Mouse (Mus musculus) intestine, embryonic 16.5 days (tissue): ENCODE measurements around the gene Ctse. TPM values are rescaled to one million over a fixed set of nuclear protein-coding genes. Genes with fewer than 3 reads are reported as not detected.
"Not testable (repeated sequence)": the region's sequence is repeated elsewhere in the genome, so short reads cannot be mapped to it uniquely, and the experiment has no call there.

Experiments
- ATAC-seq: fragments of 200-750 bp; cut with Nextera tagmentation; 2 replicates; pipeline ENCODE4 v1.8.0; 2017; ENCODE audit warnings: moderate TSS enrichment, moderate library complexity
- H3K27ac ChIP-seq: fragments of 300-500 bp; sonication (generic); 2 replicates; pipeline ENCODE4 v1.5.1; 2014; ENCODE audit warnings: mild to moderate bottlenecking, low read length
- H3K27me3 ChIP-seq: fragments of 300-500 bp; sonication (generic); replicated peaks from 2 replicates; pipeline ENCODE4 v1.6.1; 2014; ENCODE audit warnings: low read length, control low read depth, mixed read lengths; ENCODE audit not compliant: control insufficient read depth, insufficient read depth
- H3K36me3 ChIP-seq: fragments of 300-500 bp; sonication (generic); 2 replicates; pipeline ENCODE4 v1.6.1; 2014; ENCODE audit warnings: low read length, control low read depth; ENCODE audit not compliant: control insufficient read depth, insufficient read depth
- H3K4me1 ChIP-seq: fragments of 300-500 bp; sonication (generic); 2 replicates; pipeline ENCODE4 v1.6.1; 2014; ENCODE audit warnings: low read length, control low read depth, mixed read lengths; ENCODE audit not compliant: control insufficient read depth, insufficient read depth
- H3K4me2 ChIP-seq: fragments of 300-500 bp; sonication (generic); 2 replicates; pipeline ENCODE4 v1.6.1; 2014; ENCODE audit warnings: low read depth, low read length, control low read depth
- H3K4me3 ChIP-seq: fragments of 300-500 bp; sonication (generic); 2 replicates; pipeline ENCODE4 v1.5.1; 2014; ENCODE audit warnings: mild to moderate bottlenecking, low read length
- H3K9ac ChIP-seq: fragments of 300-500 bp; sonication (generic); 2 replicates; pipeline ENCODE4 v1.6.1; 2014; ENCODE audit warnings: low read depth, low read length
- H3K9me3 ChIP-seq: fragments of 300-500 bp; sonication (generic); 2 replicates; pipeline ENCODE4 v1.6.1; 2016; ENCODE audit warnings: low read length, control low read depth; ENCODE audit not compliant: control insufficient read depth
- WGBS: fragments of 180-500 bp; shearing (Covaris S2); extraction: QIAGEN DNeasy Blood & Tissue Kit; methylation state at CpG from one replicate; pipeline ENCODE4 v1.1.7; 2014; 5-methylcytosine and 5-hydroxymethylcytosine counted together
- polyA plus RNA-seq: library from polyadenylated mRNA; unstranded; fragments of >200 nt; fragmentation: Nextera tagmentation; extraction: Ambion mirVana; gene quantifications from 2 replicates; pipeline ENCODE4 v1.2.1, GENCODE M21; 2015

Gene Ctse
- polyA plus RNA-seq, 1 experiment from 2014 or later, result 1.7 TPM

DNA sequence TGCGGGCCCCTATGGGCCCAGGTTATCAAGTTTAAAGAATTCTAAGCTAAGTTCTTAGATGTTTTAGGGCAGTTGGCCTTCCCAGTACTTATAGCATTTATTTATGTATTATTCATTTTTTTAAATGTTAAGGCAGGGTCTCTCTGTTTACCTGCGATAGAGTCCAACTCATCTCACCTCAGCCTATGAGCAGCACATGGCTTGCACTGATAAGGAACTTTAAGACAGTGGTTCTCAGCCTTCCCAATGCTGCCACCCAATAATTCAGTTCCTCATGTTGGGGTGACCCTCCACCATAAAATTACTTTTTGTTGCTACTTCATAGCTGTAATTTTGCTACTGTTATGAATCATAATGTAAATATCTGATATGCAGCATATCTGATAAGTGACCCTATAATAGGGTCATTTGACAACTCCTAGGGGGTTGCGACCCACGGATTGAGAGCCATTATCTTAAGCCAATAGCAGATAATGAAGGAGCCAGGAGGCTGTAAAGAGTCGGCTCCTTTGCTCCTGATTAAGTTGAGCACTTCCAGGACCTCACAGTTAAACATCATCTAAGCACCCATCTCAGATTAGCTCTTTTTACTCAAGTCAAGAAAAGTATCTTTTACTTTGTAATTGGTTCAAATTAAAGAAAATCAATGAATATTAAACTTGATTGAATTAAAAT lies 21.4 kb upstream of the Ctse start:
- WGBS, result 52% methylated on average over 5 of the region's 5 CpGs

DNA sequence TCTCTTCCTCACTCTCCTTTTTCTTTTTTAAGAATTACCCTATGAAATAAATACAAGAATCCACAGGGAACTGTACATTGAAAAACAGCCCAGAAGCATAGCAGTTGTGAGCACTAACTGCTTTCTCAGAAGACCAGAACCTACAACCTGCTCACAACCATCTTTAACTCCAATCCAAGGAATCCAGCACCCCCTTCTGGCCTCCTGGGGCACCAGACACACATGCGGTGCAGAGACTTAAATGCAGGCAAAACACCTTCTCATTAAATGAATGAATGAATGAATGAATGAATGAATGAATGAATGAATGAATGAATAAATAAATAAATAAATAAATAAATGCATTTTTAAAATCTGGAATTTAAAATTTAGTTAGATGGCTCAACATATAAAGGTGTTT lies 19.5 kb upstream of the Ctse start:
- H3K36me3 ChIP-seq, result no peaks in the 10 kb centered on the region
- 0 out of 2 replicates have a peak, but pooled peaks cover 2% of the 10 kb centered on the region for H3K27me3 ChIP-seq
- peaks cover 2% of the 10 kb centered on the region; the same call in 1 of the 2 replicates for H3K9me3 ChIP-seq
- no peaks in the 10 kb centered on the region for H3K4me1 ChIP-seq
- H3K27ac ChIP-seq, result no peak overlapping the region
- H3K9ac ChIP-seq, result no peak overlapping the region
- 84% methylated on average over 1 of the region's 1 CpGs for WGBS
- no peak overlapping the region for H3K4me3 ChIP-seq
- H3K4me2 ChIP-seq, result no peak overlapping the region
- no peak for ATAC-seq

More for the DNA sequence above, 21.4 kb upstream of the Ctse start:
- Histone ChIP-seq H3K9ac (no peak overlapping the region), H3K27ac (no peak overlapping the region), H3K36me3 (no peaks in the 10 kb centered on the region), H3K4me2 (no peak overlapping the region), H3K4me1 (no peaks in the 10 kb centered on the region), H3K27me3 (0 out of 2 replicates have a peak, but pooled peaks cover 2% of the 10 kb centered on the region), H3K4me3 (no peak overlapping the region), H3K9me3 (peaks cover 2% of the 10 kb centered on the region; the same call in 1 of the 2 replicates)
- no peak for ATAC-seq

DNA sequence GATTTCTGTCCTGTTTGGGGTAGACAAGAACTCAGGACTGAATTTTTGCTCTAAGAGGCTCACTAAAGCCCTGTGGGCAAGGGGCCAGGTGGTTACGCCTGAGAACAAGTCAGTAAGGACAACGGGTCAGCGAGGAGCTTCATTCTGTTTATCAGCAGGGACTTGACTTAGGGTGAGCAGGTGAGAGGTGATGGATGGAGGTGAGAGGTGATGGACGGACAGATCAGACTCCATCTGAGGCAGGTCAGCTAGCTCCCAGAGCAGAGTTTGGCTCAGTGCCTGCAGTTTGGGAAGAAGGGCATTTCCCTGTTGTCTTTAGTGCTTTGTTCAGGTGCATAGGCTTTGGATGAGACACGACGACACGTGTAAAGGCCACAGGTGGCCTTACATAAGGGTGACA lies 18.8 kb upstream of the Ctse start:
- ATAC-seq, result no peak
- H3K4me3 ChIP-seq, result no peak overlapping the region
- no peaks in the 10 kb centered on the region for H3K36me3 ChIP-seq
- no peak overlapping the region for H3K9ac ChIP-seq
- 91% methylated on average over 7 of the region's 7 CpGs for WGBS
- H3K9me3 ChIP-seq, result peaks cover 2% of the 10 kb centered on the region; the same call in 1 of the 2 replicates
- 0 out of 2 replicates have a peak, but pooled peaks cover 2% of the 10 kb centered on the region for H3K27me3 ChIP-seq
- no peaks in the 10 kb centered on the region for H3K4me1 ChIP-seq
- no peak overlapping the region for H3K4me2 ChIP-seq
- H3K27ac ChIP-seq, result no peak overlapping the region

DNA sequence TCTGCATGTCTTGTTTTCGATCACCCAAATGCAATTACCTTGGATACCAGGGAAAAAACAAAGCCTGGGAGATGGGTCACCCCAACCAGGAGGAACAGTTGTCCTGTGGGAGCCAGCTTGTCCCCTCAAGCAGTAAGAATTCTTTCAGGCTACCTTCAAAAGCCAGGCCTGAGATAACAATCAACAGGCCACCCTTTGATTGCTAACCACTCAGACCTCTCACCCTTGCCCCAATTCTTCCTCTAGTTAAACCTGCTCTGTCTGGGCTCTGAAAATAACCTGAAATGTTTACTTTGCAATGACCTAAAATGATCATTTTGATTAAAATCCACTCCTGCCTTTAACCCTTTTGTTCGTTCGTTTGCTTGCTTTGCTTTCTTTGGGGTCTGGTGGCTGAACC lies 14.5 kb upstream of the Ctse start:
- Histone ChIP-seq H3K9ac (no peak overlapping the region), H3K4me3 (no peak overlapping the region), H3K9me3 (peaks cover 2% of the 10 kb centered on the region; the same call in 1 of the 2 replicates), H3K36me3 (no peaks in the 10 kb centered on the region), H3K27ac (no peak overlapping the region), H3K27me3 (0 out of 2 replicates have a peak, but pooled peaks cover 2% of the 10 kb centered on the region), H3K4me2 (no peak overlapping the region), H3K4me1 (no peaks in the 10 kb centered on the region)
- no peak for ATAC-seq
- 58% methylated on average over 3 of the region's 3 CpGs for WGBS

DNA sequence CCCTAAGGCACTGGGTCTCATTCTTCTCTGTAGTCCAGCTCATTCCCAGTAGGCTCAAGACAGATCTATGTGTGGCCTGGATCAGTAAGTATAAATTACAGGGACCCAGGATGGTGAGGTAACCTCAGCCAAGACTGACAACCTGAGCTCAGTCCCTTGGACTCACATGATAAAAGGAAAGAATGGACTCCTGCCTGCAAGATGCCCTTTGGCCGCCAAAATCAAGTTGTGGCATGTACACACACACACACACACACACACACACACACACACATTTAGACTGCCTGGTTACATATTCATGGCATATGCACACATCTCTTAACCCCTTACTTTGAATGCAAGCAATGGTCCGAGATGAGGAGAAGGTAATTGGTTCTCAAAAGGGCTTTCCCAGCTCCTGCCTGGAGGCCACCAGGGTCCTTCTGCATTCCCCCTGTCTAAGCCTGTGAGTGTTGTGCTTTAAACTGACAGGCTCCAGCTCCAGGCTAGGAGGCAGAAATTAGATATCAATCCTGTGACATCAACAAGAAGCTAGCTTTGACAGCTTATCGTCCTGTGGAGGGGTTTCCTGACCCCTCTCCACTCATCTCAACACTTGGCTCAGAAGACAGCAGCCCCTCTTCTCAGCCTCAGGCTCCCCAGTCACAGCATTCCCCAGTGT lies 13.8 kb upstream of the Ctse start:
- no peak overlapping the region for H3K4me3 ChIP-seq
- H3K4me2 ChIP-seq, result no peak overlapping the region
- H3K36me3 ChIP-seq, result no peaks in the 10 kb centered on the region
- ATAC-seq, result no peak
- 0 out of 2 replicates have a peak, but pooled peaks cover 2% of the 10 kb centered on the region for H3K27me3 ChIP-seq
- no peak overlapping the region for H3K27ac ChIP-seq
- WGBS, result 50% methylated on average over 3 of the region's 3 CpGs
- no peak overlapping the region for H3K9ac ChIP-seq
- H3K4me1 ChIP-seq, result no peaks in the 10 kb centered on the region
- H3K9me3 ChIP-seq, result peaks cover 2% of the 10 kb centered on the region; the same call in 1 of the 2 replicates

DNA sequence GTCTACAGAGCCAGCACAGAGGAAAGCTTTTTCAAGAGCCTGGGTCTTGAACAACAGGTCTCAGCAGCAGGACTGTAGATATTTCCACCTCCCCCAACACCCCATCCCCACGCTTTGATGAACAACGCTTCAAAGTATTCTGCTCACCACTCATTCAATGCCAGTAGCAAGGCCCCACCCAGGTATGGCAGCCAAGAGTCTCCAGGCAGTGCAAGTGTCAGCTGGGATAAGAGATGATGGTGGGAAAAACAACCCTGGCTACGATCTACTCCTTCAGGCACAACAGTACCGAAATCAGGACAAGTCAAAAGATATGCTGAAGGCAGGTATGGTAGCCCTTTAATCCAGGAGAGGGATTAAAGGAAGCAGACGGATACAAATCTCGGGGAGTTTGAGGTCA lies 11.9 kb upstream of the Ctse start:
- H3K9ac ChIP-seq, result no peak overlapping the region
- H3K9me3 ChIP-seq, result no peaks in the 10 kb centered on the region
- no peaks in the 10 kb centered on the region for H3K36me3 ChIP-seq
- WGBS, result 89% methylated on average over 6 of the region's 6 CpGs
- no peak overlapping the region for H3K4me3 ChIP-seq
- no peak overlapping the region for H3K4me2 ChIP-seq
- no peaks in the 10 kb centered on the region for H3K27me3 ChIP-seq
- no peak overlapping the region for H3K27ac ChIP-seq
- no peak for ATAC-seq
- no peaks in the 10 kb centered on the region for H3K4me1 ChIP-seq

DNA sequence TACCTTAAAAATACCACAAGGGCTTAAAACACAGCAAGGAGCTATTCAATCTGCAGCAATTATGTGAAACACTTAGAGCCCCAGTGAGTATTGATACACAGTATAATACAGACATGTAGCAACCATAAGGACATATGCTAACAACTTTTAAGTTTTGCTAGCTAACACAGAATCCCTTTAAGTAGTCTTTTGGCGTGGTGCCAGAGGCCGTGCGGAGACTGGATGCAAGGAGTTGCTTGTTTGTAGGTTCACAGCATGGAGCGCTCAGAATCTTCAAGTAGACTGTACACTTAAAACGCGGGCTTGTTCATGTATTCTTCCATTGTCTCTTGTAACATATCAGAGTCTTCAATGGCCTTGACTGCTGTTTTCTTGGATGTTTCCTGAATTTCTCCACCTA lies 5.9 kb upstream of the Ctse start:
- not testable (repeated sequence) for H3K27me3 ChIP-seq, H3K4me2 ChIP-seq, H3K9ac ChIP-seq, H3K9me3 ChIP-seq, ATAC-seq, H3K36me3 ChIP-seq, H3K4me3 ChIP-seq, H3K4me1 ChIP-seq, H3K27ac ChIP-seq
- 55% methylated on average over 6 of the region's 6 CpGs for WGBS

DNA sequence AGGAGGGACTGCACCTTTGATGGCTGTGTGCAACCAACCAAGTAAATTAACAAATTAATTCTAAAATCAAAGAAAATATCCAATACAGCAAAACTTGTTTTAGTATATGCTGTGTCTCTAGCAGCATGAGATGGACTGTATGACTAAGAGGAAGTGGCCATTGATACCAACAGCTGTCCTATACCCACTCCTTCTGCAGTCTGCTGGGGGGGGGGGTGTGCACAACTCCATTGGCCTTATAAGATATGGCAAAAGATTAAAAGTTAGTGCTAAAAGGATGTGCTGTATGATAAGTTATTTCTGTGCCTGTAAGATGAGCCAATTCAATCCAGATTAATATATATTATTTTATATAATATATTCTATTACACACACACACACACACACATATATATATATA lies 3.6 kb upstream of the Ctse start:
- no peaks in the 10 kb centered on the region for H3K27me3 ChIP-seq
- H3K9ac ChIP-seq, result no peak overlapping the region
- ATAC-seq, result no peak
- H3K4me3 ChIP-seq, result no peak overlapping the region
- H3K4me2 ChIP-seq, result no peak overlapping the region
- H3K36me3 ChIP-seq, result no peaks in the 10 kb centered on the region
- H3K4me1 ChIP-seq, result no peaks in the 10 kb centered on the region
- H3K27ac ChIP-seq, result no peak overlapping the region
- H3K9me3 ChIP-seq, result no peaks in the 10 kb centered on the region

DNA sequence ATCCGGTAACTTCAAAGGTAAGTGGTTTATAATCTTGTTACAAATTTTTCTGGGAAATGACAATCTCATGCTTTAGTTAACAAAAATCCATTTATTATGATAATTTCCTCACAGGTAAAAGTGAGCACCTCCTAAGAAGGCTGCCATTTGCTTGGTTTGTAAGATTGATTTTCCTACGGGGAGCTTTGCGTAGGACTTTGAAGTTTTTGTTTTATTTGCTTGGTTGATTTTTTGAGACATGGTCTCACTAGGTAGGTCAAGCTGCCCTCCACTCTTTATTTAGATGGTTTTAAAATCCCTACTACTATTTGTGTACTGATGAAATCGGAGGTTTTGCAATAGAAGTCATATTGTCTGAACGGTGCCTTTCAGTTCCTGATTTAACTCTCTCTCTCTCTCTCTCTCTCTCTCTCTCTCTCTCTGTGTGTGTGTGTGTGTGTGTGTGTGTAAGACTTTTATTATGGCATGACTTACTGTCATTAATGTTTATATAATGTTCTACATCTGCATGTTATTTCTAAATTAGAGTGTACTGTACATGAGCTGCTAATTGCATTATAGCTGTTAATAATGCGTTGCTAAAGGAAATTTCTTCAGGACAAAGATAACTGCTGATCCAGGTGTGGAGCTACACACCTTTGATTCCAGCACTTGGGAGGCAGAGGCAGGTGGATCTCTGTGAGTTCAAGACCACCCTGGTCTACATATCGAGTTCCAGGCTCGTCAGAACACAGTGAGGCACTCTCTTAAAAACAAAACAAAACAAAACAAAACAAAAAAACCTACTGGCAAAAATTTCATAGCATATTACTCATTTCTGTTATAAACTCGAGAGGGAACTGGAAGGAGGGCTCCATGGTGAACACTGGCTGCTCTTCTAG lies 675 bp downstream of the Ctse start:
- ATAC-seq, result no peak
- Histone ChIP-seq H3K36me3 (no peaks in the 10 kb centered on the region), H3K27ac (no peak overlapping the region), H3K9me3 (no peaks in the 10 kb centered on the region), H3K4me2 (no peak overlapping the region), H3K4me3 (no peak overlapping the region), H3K9ac (no peak overlapping the region), H3K4me1 (no peaks in the 10 kb centered on the region), H3K27me3 (no peaks in the 10 kb centered on the region)
- WGBS, result 67% methylated on average over 9 of the region's 9 CpGs
